Mouse (Mus musculus) lung, embryonic 14.5 days (tissue): ENCODE data around the gene Tpbpb. TPM values are rescaled to one million over a fixed set of nuclear protein-coding genes. Genes with fewer than 3 reads are reported as not detected.
"Not testable (repeated sequence)": the region's sequence is repeated elsewhere in the genome, so short reads cannot be mapped to it uniquely, and the experiment has no call there.

ENCODE experiments used
- ATAC-seq: fragments of 200-750 bp; cut with Nextera tagmentation; 2 replicates; pipeline ENCODE4 v1.8.0; 2017; ENCODE audit warnings: mild to moderate bottlenecking, moderate TSS enrichment, moderate library complexity; ENCODE audit not compliant: insufficient read depth
- DNase-seq: peaks from one replicate; pipeline ENCODE4 v3.0.0-alpha.2; 2015
- H3K27ac ChIP-seq: fragments of 300-500 bp; sonication (generic); 2 replicates; pipeline ENCODE4 v1.5.1; 2014; ENCODE audit warnings: low read depth, mild to moderate bottlenecking, moderate library complexity
- H3K27me3 ChIP-seq: fragments of 300-500 bp; sonication (generic); 2 replicates; pipeline ENCODE4 v1.6.1; 2014; ENCODE audit warnings: low read length, control low read depth; ENCODE audit not compliant: insufficient read depth
- H3K36me3 ChIP-seq: fragments of 300-500 bp; sonication (generic); 2 replicates; pipeline ENCODE4 v1.6.1; 2014; ENCODE audit warnings: control low read depth; ENCODE audit not compliant: insufficient read depth
- H3K4me1 ChIP-seq: fragments of 300-500 bp; sonication (generic); 2 replicates; pipeline ENCODE4 v1.6.1; 2014; ENCODE audit warnings: antibody characterized with exemption, control low read depth; ENCODE audit not compliant: insufficient read depth
- H3K4me2 ChIP-seq: fragments of 300-500 bp; sonication (generic); 2 replicates; pipeline ENCODE4 v1.6.1; 2014; ENCODE audit warnings: mild to moderate bottlenecking
- H3K4me3 ChIP-seq: fragments of 300-500 bp; sonication (generic); 2 replicates; pipeline ENCODE4 v1.5.1; 2014; ENCODE audit warnings: low read depth, low read length
- H3K9ac ChIP-seq: fragments of 300-500 bp; sonication (generic); 2 replicates; pipeline ENCODE4 v1.6.1; 2014
- H3K9me3 ChIP-seq: fragments of 300-500 bp; sonication (generic); 2 replicates; pipeline ENCODE4 v1.6.1; 2016; ENCODE audit warnings: low read depth, low read length, control low read depth
- CTCF ChIP-seq: IDR thresholded peaks from 2 replicates; pipeline ENCODE4 v1.5.1; 2016; ENCODE audit warnings: antibody characterized with exemption, low read depth
- WGBS: fragments of 180-500 bp; shearing (Covaris S2); extraction: QIAGEN DNeasy Blood & Tissue Kit; methylation state at CpG from one replicate; pipeline ENCODE4 v1.1.7; 2014; 5-methylcytosine and 5-hydroxymethylcytosine counted together
- polyA plus RNA-seq: library from polyadenylated mRNA; unstranded; fragments of >200 nt; fragmentation: Nextera tagmentation; extraction: Ambion mirVana; gene quantifications from 2 replicates; pipeline ENCODE4 v1.2.1, GENCODE M21; 2014

Tpbpb gene
- not detected in 2 replicates for polyA plus RNA-seq

DNA sequence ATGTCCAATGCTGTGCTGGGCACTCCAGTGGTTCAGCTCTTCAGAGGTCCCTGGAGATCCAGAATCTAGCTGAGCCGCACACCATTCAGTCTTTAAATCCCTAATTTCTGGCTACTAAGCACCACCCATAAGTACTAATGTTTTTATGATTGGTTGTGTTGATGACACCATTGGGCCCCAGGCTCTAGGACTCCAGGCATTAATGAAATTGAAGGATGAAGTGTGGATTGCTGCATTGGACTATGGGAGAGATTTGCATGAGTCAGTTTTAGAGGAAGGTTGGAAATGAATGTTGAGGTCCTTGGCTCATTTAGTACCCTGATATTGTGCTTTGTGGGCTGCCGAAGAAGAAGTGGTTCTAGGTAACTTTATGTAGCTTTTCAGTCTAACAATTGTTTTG lies at the start of gene Tpbpb:
Gene Tpbpb, minus strand, starts transcription at position 101 of the 400 bp plus-strand sequence.
- not testable (repeated sequence) for H3K27ac ChIP-seq, H3K4me3 ChIP-seq, H3K4me1 ChIP-seq, H3K4me2 ChIP-seq, H3K27me3 ChIP-seq, H3K9me3 ChIP-seq, ATAC-seq, DNase-seq, H3K9ac ChIP-seq, H3K36me3 ChIP-seq
- 80% methylated on average over 2 of the region's 2 CpGs for WGBS

DNA sequence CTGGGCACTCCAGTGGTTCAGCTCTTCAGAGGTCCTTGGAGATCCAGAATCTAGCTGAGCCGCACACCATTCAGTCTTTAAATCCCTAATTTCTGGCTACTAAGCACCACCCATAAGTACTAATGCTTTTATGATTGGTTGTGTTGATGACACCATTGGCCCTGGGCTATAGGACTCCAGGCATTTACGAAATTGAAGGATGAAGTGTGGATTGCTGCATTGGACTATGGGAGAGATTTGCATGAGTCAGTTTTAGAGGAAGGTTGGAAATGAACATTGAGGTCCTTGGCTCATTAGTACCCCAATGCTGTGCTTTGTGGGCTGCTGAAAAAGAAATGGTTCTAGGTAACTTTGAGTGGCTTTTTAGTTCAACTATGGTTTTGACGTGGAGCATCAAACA lies 37.2 kb upstream of the Tpbpb start, which contains the start of gene Tpbpa:
Gene Tpbpa, minus strand, starts transcription at position 101 of the 400 bp plus-strand sequence.
- DNase-seq, H3K9ac ChIP-seq, H3K36me3 ChIP-seq, ATAC-seq, H3K9me3 ChIP-seq, H3K27me3 ChIP-seq, H3K27ac ChIP-seq, H3K4me1 ChIP-seq, H3K4me3 ChIP-seq, H3K4me2 ChIP-seq: not testable (repeated sequence)
- WGBS, result 82% methylated on average over 3 of the region's 3 CpGs

DNA sequence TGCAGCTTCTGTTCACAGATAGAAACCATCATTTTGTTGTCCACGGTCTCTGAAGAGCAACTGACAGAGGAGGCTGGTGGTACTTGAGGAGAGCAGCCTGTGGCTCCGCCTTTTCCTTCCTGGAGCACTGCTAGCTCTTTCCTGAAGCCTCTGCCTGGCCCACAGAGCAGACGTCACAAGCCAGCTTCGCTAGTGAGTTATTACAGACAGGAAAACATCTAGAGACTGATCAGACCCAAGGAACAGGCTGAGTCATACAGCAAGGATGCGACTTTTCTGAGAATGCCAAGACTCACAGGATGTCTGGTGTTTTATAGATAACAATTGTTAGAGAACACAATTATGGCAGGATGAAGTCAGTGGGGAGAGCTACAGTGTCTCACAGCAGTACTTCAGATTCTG lies 31.8 kb upstream of the Tpbpb start, which contains the start of the genes Gm49391 and Ctla2a:
Gene Gm49391, minus strand, starts transcription at position 72 of the 402 bp plus-strand sequence.
Gene Ctla2a, minus strand, starts transcription at position 126 of the 402 bp plus-strand sequence.
- TF ChIP-seq CTCF, result no peak
- ATAC-seq (peak; percentile 80), DNase-seq (peak; percentile 60)
- Histone ChIP-seq H3K27me3 (no peaks in the 10 kb centered on the region), H3K36me3 (no peaks in the 10 kb centered on the region), H3K4me1 (no peaks in the 10 kb centered on the region), H3K9ac (no peak within 1 kb of the TSS), H3K27ac (0 out of 2 replicates have a peak within 1 kb of the TSS, but pooled peaks have one; percentile 18), H3K4me2 (no peak within 1 kb of the TSS), H3K9me3 (no peaks in the 10 kb centered on the region), H3K4me3 (no peak within 1 kb of the TSS)
- 50% methylated on average over 5 of the region's 5 CpGs for WGBS

DNA sequence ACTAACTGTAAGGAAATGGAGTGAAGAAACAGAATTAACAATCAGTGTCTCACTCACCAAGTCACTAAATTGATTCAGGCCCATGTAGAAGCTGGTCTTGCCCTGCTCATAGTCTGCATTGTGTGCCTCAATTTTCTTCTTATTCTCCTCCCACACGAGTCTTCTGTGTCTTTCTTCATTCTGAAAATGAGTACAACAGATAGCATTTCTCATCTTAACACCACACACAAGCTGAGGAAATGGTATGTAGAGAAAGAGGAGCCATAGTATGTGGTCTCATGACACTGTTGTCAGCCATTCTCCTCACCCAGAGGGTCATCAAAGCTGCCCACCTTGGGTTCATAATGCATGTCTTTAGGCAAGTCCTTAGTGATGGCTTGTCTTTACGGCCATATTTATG lies 30.8 kb upstream of the Tpbpb start, which contains the start of gene Gm49393:
Gene Gm49393, minus strand, starts transcription at position 101 of the 400 bp plus-strand sequence.
- not testable (repeated sequence) for H3K36me3 ChIP-seq, DNase-seq, ATAC-seq, H3K27ac ChIP-seq, H3K9ac ChIP-seq, H3K4me1 ChIP-seq, H3K9me3 ChIP-seq, H3K4me3 ChIP-seq, H3K4me2 ChIP-seq, H3K27me3 ChIP-seq
- 60% methylated on average over 2 of the region's 2 CpGs for WGBS

DNA sequence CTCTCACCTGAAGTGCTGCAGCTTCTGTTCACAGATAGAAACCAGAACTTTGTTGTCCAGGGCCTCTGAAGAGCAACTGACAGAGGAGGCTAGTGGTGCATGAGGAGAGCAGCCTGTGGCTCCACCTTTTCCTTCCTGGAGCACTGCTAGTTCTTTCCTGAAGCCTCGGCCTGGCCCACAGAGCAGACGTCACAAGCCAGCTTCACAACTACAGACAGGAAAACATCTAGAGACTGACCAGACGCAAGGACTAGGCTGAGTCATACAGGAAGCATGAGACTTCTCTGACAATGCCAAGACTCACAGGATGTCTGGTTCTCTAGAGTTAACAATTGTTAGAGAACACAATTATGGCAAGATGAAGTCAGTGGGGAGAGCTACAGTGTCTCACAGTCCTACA lies 7.4 kb downstream of the Tpbpb start, which contains the start of gene Ctla2b:
Gene Ctla2b, minus strand, starts transcription at position 120 of the 400 bp plus-strand sequence.
- Histone ChIP-seq H3K9me3 (no peaks in the 10 kb centered on the region), H3K4me2 (no peak within 1 kb of the TSS), H3K4me1 (no peaks in the 10 kb centered on the region), H3K9ac (no peak within 1 kb of the TSS), H3K36me3 (no peaks in the 10 kb centered on the region), H3K4me3 (no peak within 1 kb of the TSS), H3K27ac (no peak within 1 kb of the TSS), H3K27me3 (no peaks in the 10 kb centered on the region)
- peak; percentile 57 for DNase-seq
- no peak for TF ChIP-seq CTCF
- 48% methylated on average over 3 of the region's 3 CpGs for WGBS
- peak; percentile 79; the same call in 1 of the 2 replicates for ATAC-seq

DNA sequence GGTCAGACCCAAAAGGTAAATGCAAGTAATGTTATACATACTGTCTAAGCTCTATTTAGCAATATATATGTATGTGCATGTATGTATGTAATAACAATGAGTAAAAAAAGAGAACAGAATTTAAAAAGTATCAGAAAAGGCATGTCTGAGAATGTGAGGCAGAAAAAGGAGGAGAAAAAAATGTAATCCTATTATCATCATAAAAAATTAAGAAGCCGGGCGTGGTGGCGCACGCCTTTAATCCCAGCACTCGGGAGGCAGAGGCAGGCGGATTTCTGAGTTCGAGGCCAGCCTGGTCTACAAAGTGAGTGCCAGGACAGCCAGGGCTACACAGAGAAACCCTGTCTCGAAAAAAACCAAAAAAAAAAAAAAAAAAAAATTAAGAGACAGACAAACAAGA lies 7.9 kb downstream of the Tpbpb start, which contains the start of gene Gm49392:
Gene Gm49392, minus strand, starts transcription at position 101 of the 400 bp plus-strand sequence.
- H3K9ac ChIP-seq, ATAC-seq: not testable (repeated sequence)

DNA sequence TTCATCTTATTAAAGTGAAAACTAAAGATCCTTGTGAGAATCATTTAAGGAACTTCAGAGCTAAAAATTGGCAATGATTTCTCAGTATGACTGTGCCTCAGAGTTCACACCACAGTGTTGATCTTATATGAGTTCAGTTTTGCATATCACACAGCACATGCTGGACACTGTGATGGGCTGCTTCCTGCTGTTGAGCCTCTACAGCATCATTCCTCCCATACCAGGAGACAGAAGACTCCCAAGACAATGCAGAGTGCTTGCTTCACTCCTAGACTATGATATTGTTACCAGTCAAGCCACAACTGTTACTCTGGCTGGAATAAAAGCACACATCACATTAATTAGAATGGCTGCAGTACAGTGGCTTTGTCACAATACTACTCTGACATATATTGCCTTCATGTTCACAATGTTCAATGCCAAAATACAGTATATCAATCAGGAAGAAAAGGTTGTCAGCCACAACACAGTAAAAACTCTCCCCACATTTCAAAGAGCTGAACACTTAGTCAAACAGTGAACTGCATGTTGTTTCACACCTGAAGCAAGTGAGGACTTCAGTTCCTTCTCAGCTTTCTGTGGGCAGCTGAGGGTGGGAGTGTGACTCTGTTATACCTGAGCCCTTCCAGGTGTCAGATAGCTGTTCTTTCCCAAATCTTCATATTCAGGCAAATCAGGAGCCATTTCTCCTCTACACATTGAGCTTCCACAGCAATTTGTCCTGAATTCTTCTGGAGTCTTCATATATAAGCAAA lies 9.1 kb downstream of the Tpbpb start:
- DNase-seq, result no peak
- Histone ChIP-seq H3K4me3 (no peak overlapping the region), H3K9me3 (no peaks in the 10 kb centered on the region), H3K9ac (no peak overlapping the region), H3K36me3 (no peaks in the 10 kb centered on the region), H3K27me3 (no peaks in the 10 kb centered on the region), H3K4me2 (no peak overlapping the region), H3K27ac (no peak overlapping the region), H3K4me1 (no peaks in the 10 kb centered on the region)
- no peak for ATAC-seq
- TF ChIP-seq CTCF, result no peak

More for the DNA sequence above, 7.9 kb downstream of the Tpbpb start, which contains the start of gene Gm49392:
- not testable (repeated sequence) for H3K9me3 ChIP-seq, DNase-seq, H3K4me2 ChIP-seq, H3K36me3 ChIP-seq, H3K27ac ChIP-seq, H3K4me1 ChIP-seq, H3K27me3 ChIP-seq, H3K4me3 ChIP-seq
- 75% methylated on average over 8 of the region's 8 CpGs for WGBS
